Mouse (Mus musculus) central nervous system, embryonic 18 days (tissue): ENCODE results near the gene Ipo13. TPM values are rescaled to one million over a fixed set of nuclear protein-coding genes. Genes with fewer than 3 reads are reported as not detected.

Experiments used
- polyA plus RNA-seq: library from polyadenylated mRNA; depleted of rRNA; stranded (reverse); fragments of >200 nt; gene quantifications from 2 replicates; pipeline ENCODE4 v1.2.3, GENCODE M21; 2012; rRNA removed

Gene Ipo13
- 104 and 105 TPM in 2 replicates for polyA plus RNA-seq

DNA sequence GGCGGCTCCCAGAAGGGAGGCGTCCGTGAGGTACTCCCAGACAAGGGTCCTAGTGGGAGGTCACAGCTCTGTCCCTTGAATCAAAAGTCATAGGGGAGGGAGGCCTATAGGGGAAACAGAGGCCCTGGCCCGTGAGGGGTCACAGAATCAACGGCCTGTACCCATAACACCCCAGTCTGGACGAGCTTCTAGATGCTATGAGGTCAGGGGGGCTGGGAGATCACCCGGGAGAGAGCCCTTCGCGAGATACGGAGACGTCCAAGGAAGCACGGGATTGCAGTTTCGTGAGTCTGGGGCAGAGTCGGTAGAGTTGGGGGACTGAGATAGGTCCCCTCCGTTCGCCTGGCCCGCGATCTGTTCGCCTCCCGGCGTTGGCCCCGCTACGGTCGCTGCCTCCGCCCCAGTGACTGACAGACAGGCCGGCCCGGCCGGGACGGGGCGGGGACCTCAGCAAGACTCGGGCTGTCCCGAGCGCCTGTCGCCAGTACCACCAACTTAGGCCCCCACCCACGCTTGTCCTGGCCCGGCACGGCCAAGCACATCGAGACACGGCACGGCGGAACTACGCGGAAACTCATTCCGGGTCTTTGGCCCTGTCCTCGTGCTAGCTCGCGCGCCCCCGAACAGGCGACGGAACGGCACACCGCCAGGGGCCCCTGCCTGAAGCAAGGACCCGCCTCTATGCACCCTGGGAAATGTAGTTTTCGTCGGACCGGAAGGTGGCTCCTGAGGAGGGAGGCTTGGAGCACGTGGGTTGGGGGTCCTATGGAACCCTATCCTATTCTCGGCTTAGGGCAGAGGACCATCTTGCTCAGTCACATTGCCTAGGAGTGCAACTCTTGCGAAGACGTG, at the start of gene Ipo13:
TSS of gene Ipo13 (minus strand) at position 409 of the 852 bp plus-strand sequence.

DNA sequence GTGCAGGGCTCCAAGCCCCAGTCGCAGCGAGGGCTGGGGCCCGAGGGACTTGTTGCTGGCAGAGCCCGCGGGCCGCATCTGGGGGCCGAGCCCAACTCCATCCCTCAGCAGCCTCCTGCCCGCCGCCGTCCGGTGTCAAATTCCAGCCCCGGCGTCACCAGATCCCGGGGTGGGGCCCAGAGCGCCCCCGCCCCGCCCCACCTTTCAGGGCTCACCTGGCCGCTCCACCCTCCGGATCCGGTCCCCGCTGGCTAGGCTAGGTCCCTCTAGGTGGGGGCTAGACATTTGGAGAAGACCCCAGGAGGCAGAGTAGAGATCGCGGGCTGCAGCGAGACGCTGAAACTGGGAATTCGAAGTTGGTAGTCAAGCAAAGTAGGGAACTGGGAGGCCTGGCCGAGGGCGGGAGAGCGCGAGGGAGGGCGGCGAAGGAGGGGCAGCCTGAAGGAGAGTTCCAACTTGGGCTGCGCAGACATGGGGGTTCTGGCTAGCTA, 14.6 kb upstream of the Ipo13 start, which contains the start of gene Artn:
TSS of gene Artn (minus strand) at position 373 of the 491 bp plus-strand sequence.

DNA sequence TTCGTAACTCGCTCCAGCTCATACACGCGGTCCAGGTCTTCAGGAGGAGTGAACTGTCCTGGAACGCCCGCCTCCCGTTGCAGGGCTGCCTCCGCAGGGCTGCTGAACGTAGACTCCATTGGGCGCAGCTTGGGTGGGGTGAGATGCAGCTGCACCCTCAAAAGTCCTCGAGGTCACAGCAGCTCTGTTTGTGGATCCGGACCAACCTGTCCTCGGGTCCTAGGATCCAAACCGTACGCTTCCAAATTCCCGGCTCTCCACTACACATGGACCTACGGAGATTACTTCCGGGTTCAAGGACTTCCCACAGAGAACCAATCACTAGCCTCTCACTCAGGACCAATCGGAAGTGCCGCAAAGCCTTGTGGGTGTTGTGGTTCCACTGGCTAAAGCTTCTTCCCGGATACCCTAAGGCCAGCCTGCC, 23.0 kb downstream of the Ipo13 start, which contains the start of gene Dph2:
TSS of gene Dph2 (minus strand) at position 295 of the 424 bp plus-strand sequence.

DNA sequence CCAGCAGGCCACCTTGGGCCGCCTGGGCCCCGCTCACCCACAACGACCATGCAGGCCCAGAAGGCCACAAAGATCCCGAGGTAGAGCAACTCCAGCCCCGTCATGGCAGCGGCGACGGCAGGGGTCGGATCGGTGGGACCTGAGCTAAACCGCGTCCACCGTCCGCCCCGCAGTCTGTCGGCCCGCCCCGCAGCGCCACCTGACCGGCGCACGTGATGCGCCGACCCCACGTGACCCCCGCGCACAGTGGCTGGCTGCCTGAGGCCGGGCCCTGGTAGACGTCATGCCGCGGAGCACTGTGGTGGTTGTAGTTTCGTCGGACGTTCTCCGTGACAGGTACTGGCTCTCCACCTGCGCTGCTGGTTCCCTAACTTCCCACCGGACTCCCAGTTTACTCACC, 27.7 kb downstream of the Ipo13 start, which contains the start of gene Atp6v0b:
TSS of gene Atp6v0b (minus strand) at position 201 of the 400 bp plus-strand sequence.

DNA sequence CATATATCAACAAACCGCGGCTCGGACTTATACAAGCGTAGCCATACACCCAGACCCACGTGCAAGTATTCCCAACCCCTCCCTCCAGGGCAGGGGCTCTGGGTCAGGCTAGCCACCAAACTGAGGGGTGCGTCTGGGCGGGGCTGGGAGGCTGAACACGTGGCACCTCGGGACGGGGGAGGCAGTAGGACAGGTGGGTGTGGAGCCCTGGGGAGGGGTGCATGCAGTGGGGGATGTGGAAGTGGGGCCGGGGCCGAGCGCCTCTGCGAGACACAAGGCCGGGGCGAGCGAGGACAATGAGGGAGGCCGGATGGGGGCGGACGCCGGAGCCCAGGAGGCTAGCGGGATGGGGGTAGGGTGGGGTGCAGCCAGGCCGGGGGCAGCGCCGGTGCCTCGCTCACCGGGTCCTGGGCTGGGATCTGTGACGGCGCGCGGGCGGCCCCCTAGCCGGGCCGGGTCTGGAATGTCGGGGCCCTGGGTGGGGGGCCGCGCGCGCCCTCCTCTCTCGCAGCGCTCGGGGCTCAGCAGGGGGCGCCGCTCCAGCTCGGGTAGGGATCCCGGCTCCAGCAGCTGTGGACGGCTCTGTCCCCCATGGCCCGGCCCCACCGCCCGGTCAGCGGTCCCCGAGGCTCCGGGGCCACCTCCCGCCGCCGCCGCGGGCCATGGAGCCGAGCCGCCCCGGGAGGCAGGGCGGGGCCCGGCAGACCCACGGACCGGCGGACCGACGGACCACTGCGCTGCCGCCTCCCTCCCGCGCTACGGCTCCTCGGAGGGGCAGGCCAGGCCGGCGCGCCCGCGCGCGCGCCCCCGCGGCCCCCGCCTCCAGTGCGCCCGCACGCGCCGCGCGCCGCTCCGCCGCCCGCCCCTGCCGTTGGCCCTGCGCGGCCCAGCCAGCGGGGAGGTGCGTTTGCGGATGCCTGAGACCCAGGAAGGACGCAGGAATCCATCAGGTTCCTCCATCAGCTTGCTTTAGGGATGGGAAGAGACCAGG, 31.8 kb downstream of the Ipo13 start, which contains the start of gene B4galt2:
TSS of gene B4galt2 (minus strand) at position 787 of the 991 bp plus-strand sequence.

DNA sequence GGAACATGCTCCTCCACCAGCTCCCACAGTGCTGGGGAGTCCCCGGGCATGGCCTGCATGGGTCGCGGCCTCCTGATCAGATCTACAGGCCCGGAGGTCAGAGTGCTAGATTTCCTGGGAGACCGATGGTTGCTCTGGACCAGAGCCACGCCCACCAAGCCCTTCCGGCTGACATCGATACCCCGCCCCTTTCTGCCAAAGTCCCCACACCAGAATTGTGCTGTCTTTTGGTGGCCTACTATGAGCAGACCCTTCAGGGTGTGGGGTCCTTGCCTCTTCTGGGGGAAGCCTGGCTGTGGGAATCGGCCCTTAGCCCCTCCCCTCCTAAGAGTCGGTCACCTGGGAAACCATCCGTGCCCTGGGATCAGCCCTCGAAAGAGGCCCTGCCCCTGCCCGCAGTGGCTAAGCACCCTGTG, 42.3 kb downstream of the Ipo13 start, which contains the start of gene Ccdc24:
TSS of gene Ccdc24 (minus strand) at position 87 of the 416 bp plus-strand sequence.

Other genes starting within 250 kb of the Ipo13 start
- gene Dmap1, start 232.7 kb downstream of the Ipo13 start, polyA plus RNA-seq: 66.5 and 66.9 TPM in 2 replicates
- not detected in 2 replicates for gene Gm12845, start 190.6 kb downstream of the Ipo13 start, polyA plus RNA-seq
- gene Klf17, start 149.4 kb downstream of the Ipo13 start, polyA plus RNA-seq: 0.01 TPM in 1 of 2 replicates, not detected in the other
- 30.1 and 39.0 TPM in 2 replicates for gene Slc6a9, start 80.5 kb downstream of the Ipo13 start, polyA plus RNA-seq
- gene Ccdc24, start 42.4 kb downstream of the Ipo13 start, polyA plus RNA-seq: 12.6 and 13.0 TPM in 2 replicates
- gene B4galt2, start 31.5 kb downstream of the Ipo13 start, polyA plus RNA-seq: 131 and 155 TPM in 2 replicates
- gene Atp6v0b, start 27.7 kb downstream of the Ipo13 start, polyA plus RNA-seq: 587 and 662 TPM in 2 replicates
- 24.6 and 25.0 TPM in 2 replicates for gene Dph2, start 23.0 kb downstream of the Ipo13 start, polyA plus RNA-seq
- gene Artn, start 14.8 kb upstream of the Ipo13 start, polyA plus RNA-seq: 0.52 and 0.71 TPM in 2 replicates
- 31.2 and 31.9 TPM in 2 replicates for gene St3gal3, start 219.9 kb upstream of the Ipo13 start, polyA plus RNA-seq